Mouse (Mus musculus) heart, adult 8-10 months (tissue): ENCODE results near the gene Saal1. TPM values are rescaled to one million over a fixed set of nuclear protein-coding genes. Genes with fewer than 3 reads are reported as not detected.

Experiments
- total RNA-seq, 4 experiments: library from RNA; stranded (reverse); gene quantifications; 2 replicates each; pipeline ENCODE4 v1.2.4; 2022

Gene Saal1
- total RNA-seq, 4 experiments from 2014 or later = 3.6 to 4.5 (median 3.9) TPM

Other genes starting within 250 kb of the Saal1 start
- 1 to 10 TPM; 3.9 to 6.9 (median 5.0) TPM for gene Sergef, start 70.9 kb downstream of the Saal1 start, total RNA-seq
- not detected for gene Tph1, start 38.1 kb downstream of the Saal1 start, total RNA-seq
- gene Saa3, start 5.0 kb upstream of the Saal1 start, total RNA-seq = 1 to 10 TPM in 2 of 4 experiments, under 1 TPM in 1, not detected in 1; 0.63 to 9.2 (median 2.1) TPM
- gene Saa4, start 21.9 kb upstream of the Saal1 start, total RNA-seq = not detected
- gene Saa1, start 32.3 kb upstream of the Saal1 start, total RNA-seq = not detected
- not detected for gene Saa2, start 41.1 kb upstream of the Saal1 start, total RNA-seq
- 10 to 100 TPM in 1 of 4 experiments, 1 to 10 TPM in 3; 8.0 to 10.3 (median 9.4) TPM for gene Hps5, start 85.4 kb upstream of the Saal1 start, total RNA-seq
- 10 to 100 TPM; 13.7 to 18.5 (median 15.9) TPM for gene Gtf2h1, start 85.4 kb upstream of the Saal1 start, total RNA-seq
- gene Ldha, start 130.8 kb upstream of the Saal1 start, total RNA-seq = 100 to 1,000 TPM; 719 to 878 (median 816) TPM
- gene Ldhc, start 150.5 kb upstream of the Saal1 start, total RNA-seq = not detected
- 10 to 100 TPM; 57.8 to 72.1 (median 60.1) TPM for gene Tsg101, start 209.3 kb upstream of the Saal1 start, total RNA-seq
- 10 to 100 TPM; 10.1 to 14.9 (median 12.7) TPM for gene Uevld, start 247.8 kb upstream of the Saal1 start, total RNA-seq